Mouse (Mus musculus) intestine, embryonic 14.5 days (tissue): ENCODE data around the gene Lrrc9. TPM values are rescaled to one million over a fixed set of nuclear protein-coding genes. Genes with fewer than 3 reads are reported as not detected.
A peak's percentile ranks its signal among the peaks of the same experiment; 100 is the strongest.

Experiments
- ATAC-seq: fragments of 200-750 bp; cut with Nextera tagmentation; replicated peaks from 2 replicates; pipeline ENCODE4 v1.8.0; 2017; ENCODE audit warnings: low read depth, moderate number of reproducible peaks, moderate TSS enrichment, moderate library complexity; ENCODE audit not compliant: low FRiP score, low TSS enrichment
- DNase-seq: peaks from one replicate; pipeline ENCODE4 v3.0.0-alpha.2; 2018; ENCODE audit warnings: low spot score
- H3K27ac ChIP-seq: fragments of 300-500 bp; sonication (generic); 2 replicates; pipeline ENCODE4 v1.5.1; 2014; ENCODE audit warnings: low read depth, mild to moderate bottlenecking, control low read depth
- H3K27me3 ChIP-seq: fragments of 300-500 bp; sonication (generic); replicated peaks from 2 replicates; pipeline ENCODE4 v1.6.1; 2014; ENCODE audit warnings: low read length, control low read depth; ENCODE audit not compliant: control insufficient read depth, insufficient read depth
- H3K36me3 ChIP-seq: fragments of 300-500 bp; sonication (generic); 2 replicates; pipeline ENCODE4 v1.6.1; 2014; ENCODE audit warnings: low read length, control low read depth; ENCODE audit not compliant: control insufficient read depth, insufficient read depth
- H3K4me1 ChIP-seq: fragments of 300-500 bp; sonication (generic); replicated peaks from 2 replicates; pipeline ENCODE4 v1.6.1; 2014; ENCODE audit warnings: low read length, control low read depth, mixed read lengths; ENCODE audit not compliant: control insufficient read depth, insufficient read depth
- H3K4me2 ChIP-seq: fragments of 300-500 bp; sonication (generic); 2 replicates; pipeline ENCODE4 v1.6.1; 2014; ENCODE audit warnings: low read length
- H3K4me3 ChIP-seq: fragments of 300-500 bp; sonication (generic); 2 replicates; pipeline ENCODE4 v1.5.1; 2014; ENCODE audit warnings: low read depth, low read length, control low read depth, mixed read lengths
- H3K9ac ChIP-seq: fragments of 300-500 bp; sonication (generic); 2 replicates; pipeline ENCODE4 v1.6.1; 2014; ENCODE audit warnings: mild to moderate bottlenecking, low read length
- H3K9me3 ChIP-seq: fragments of 300-500 bp; sonication (generic); 2 replicates; pipeline ENCODE4 v1.6.1; 2016; ENCODE audit warnings: low read length, control low read depth; ENCODE audit not compliant: control insufficient read depth
- WGBS: fragments of 180-500 bp; shearing (Covaris S2); extraction: QIAGEN DNeasy Blood & Tissue Kit; methylation state at CpG from one replicate; pipeline ENCODE4 v1.1.7; 2014; 5-methylcytosine and 5-hydroxymethylcytosine counted together
- polyA plus RNA-seq: library from polyadenylated mRNA; unstranded; fragments of >200 nt; fragmentation: Nextera tagmentation; extraction: Ambion mirVana; gene quantifications from 2 replicates; pipeline ENCODE4 v1.2.1, GENCODE M21; 2014

Lrrc9 gene
- polyA plus RNA-seq, 1 experiment from 2014 or later, result 0.83 TPM

- Histone ChIP-seq H3K9me3 (no peaks in the 10 kb centered on the region), H3K4me3 (no peak overlapping the region), H3K9ac (no peak overlapping the region), H3K36me3 (no peaks in the 10 kb centered on the region), H3K4me2 (no peak overlapping the region), H3K27me3 (no peaks in the 10 kb centered on the region), H3K4me1 (no peaks in the 10 kb centered on the region), H3K27ac (no peak overlapping the region)
- WGBS, result 52% methylated on average over 5 of the region's 5 CpGs
- ATAC-seq (no peak), DNase-seq (peak; percentile 79)
These were observed 20.3 kb downstream of the Lrrc9 start for GRCm38 (mm10) chr12:72461894-72462530.

DNA sequence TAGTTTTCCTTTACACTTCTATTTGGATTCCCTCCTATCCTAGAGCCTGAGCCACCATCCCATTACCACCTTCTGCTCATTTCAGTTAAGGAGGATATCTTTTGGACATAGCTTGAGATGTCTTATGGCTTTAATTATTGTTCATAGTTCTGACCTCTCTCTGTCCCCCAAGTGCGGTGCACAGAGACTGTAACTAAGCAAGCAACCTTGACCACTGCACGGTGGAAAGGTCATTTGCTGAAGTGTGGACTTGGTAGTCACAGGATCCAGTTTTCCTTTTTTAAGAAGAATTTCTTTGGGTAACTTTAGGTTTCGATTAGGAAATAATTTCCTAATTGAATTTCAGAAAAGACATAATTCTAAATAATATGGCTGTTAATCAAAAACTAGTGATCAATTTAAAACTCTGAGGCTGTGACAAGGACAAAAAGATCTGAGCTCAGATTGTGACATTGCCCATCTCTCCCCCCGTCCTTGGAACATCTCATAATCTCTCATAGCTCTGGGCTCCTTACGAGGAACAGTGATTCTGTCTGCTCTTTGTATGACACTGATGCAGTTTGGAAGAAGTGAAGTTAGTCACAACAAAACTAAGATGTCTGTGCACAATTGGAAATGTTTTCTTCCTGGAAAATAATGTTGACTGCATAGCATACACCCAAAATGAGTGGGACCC is 24.3 kb downstream of the Lrrc9 start:
- no peak overlapping the region for H3K4me3 ChIP-seq
- H3K9ac ChIP-seq, result no peak overlapping the region
- H3K27ac ChIP-seq, result no peak overlapping the region
- H3K9me3 ChIP-seq, result no peaks in the 10 kb centered on the region
- ATAC-seq, result no peak
- no peak overlapping the region for H3K4me2 ChIP-seq
- H3K36me3 ChIP-seq, result no peaks in the 10 kb centered on the region
- no peaks in the 10 kb centered on the region for H3K27me3 ChIP-seq
- no peak for DNase-seq
- 86% methylated on average over 5 of the region's 5 CpGs for WGBS
- no peaks in the 10 kb centered on the region for H3K4me1 ChIP-seq

GRCm38 (mm10) chr12:72467269-72467668 is 25.6 kb downstream of the Lrrc9 start:
- 96% methylated on average over 1 of the region's 1 CpGs for WGBS
- DNase-seq (no peak), ATAC-seq (no peak)
- Histone ChIP-seq H3K4me1 (no peaks in the 10 kb centered on the region), H3K27me3 (no peaks in the 10 kb centered on the region), H3K4me3 (no peak overlapping the region), H3K27ac (no peak overlapping the region), H3K4me2 (no peak overlapping the region), H3K9me3 (no peaks in the 10 kb centered on the region), H3K9ac (no peak overlapping the region), H3K36me3 (no peaks in the 10 kb centered on the region)

- no peaks in the 10 kb centered on the region for H3K36me3 ChIP-seq
- H3K9ac ChIP-seq, result no peak overlapping the region
- H3K9me3 ChIP-seq, result no peaks in the 10 kb centered on the region
- 97% methylated on average over 4 of the region's 4 CpGs for WGBS
- no peaks in the 10 kb centered on the region for H3K27me3 ChIP-seq
- DNase-seq, result no peak
- no peak overlapping the region for H3K4me2 ChIP-seq
- no peak overlapping the region for H3K4me3 ChIP-seq
- no peak for ATAC-seq
- H3K4me1 ChIP-seq, result no peaks in the 10 kb centered on the region
- no peak overlapping the region for H3K27ac ChIP-seq
These were observed 26.1 kb downstream of the Lrrc9 start for GRCm38 (mm10) chr12:72467789-72468188.

DNA sequence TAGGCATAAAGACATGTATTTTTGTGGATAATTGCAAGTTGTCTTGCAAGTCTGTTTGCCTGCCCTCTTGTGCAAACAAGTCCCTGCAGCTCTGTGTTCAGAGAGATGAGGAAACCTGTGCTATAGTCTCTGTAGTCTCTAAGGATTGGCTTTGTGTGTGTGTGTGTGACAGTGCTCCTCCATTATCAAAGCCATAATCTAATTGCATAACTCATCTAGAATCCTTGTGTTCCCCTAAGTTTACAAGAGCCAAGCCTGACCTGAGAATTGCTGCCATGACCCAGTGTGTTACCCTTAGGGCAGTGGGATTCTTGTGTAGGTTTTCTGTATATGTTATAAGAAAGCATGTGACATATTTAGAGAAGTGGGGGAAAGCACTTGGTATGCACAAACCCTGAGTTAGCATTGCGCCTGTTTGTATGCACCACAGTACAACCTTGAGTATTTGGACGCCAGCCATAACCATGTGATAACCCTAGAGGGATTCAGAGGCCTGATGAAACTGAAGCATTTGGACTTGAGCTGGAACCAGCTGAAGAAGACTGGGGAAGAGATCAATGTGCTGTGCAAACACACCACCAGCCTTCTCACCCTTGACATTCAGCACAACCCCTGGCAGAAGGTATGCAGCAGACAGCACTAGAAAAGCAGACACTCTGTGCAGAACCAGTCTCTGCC is 35.2 kb downstream of the Lrrc9 start:
- Histone ChIP-seq H3K27me3 (no peaks in the 10 kb centered on the region), H3K9ac (no peak overlapping the region), H3K9me3 (no peaks in the 10 kb centered on the region), H3K4me1 (no peaks in the 10 kb centered on the region), H3K4me3 (no peak overlapping the region), H3K36me3 (no peaks in the 10 kb centered on the region), H3K4me2 (no peak overlapping the region), H3K27ac (no peak overlapping the region)
- 80% methylated on average over 2 of the region's 2 CpGs for WGBS
- no peak for ATAC-seq
- no peak for DNase-seq

DNA sequence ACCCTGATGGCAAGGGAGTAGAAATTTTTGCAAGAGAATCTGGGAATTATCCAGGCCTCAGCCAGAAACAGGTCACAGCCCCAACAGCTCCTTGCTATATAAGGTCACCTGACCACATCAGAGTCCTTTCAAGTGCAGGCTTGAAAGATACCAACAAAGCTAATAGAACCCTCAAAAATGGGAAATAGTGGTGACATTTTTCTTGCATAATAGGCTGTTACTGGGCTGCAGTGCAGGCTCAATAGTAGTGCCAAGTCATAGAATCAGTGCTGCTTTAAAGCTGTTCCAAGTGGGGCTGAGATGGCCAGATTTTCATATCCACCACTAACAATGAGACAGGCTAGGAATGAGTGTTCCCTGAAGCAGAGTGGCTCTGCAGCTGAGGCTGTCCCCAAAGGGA is 40.6 kb downstream of the Lrrc9 start:
- Histone ChIP-seq H3K4me3 (no peak overlapping the region), H3K4me2 (no peak overlapping the region), H3K27ac (no peak overlapping the region), H3K9ac (no peak overlapping the region), H3K27me3 (no peaks in the 10 kb centered on the region), H3K4me1 (no peaks in the 10 kb centered on the region), H3K9me3 (no peaks in the 10 kb centered on the region), H3K36me3 (no peaks in the 10 kb centered on the region)
- ATAC-seq (no peak), DNase-seq (no peak)

GRCm38 (mm10) chr12:72484872-72485271 is 43.2 kb downstream of the Lrrc9 start:
- no peak overlapping the region for H3K9ac ChIP-seq
- H3K36me3 ChIP-seq, result no peaks in the 10 kb centered on the region
- H3K4me1 ChIP-seq, result no peaks in the 10 kb centered on the region
- H3K27ac ChIP-seq, result no peak overlapping the region
- H3K27me3 ChIP-seq, result no peaks in the 10 kb centered on the region
- no peak overlapping the region for H3K4me3 ChIP-seq
- DNase-seq (no peak), ATAC-seq (no peak)
- H3K4me2 ChIP-seq, result no peak overlapping the region
- H3K9me3 ChIP-seq, result no peaks in the 10 kb centered on the region

- WGBS, result 55% methylated on average over 3 of the region's 3 CpGs
- no peak for DNase-seq
- Histone ChIP-seq H3K27ac (no peak overlapping the region), H3K9ac (no peak overlapping the region), H3K4me1 (no peaks in the 10 kb centered on the region), H3K27me3 (no peaks in the 10 kb centered on the region), H3K36me3 (no peaks in the 10 kb centered on the region), H3K4me2 (no peak overlapping the region), H3K9me3 (no peaks in the 10 kb centered on the region), H3K4me3 (no peak overlapping the region)
- ATAC-seq, result no peak
These were observed 45.8 kb downstream of the Lrrc9 start for GRCm38 (mm10) chr12:72487498-72487897.

DNA sequence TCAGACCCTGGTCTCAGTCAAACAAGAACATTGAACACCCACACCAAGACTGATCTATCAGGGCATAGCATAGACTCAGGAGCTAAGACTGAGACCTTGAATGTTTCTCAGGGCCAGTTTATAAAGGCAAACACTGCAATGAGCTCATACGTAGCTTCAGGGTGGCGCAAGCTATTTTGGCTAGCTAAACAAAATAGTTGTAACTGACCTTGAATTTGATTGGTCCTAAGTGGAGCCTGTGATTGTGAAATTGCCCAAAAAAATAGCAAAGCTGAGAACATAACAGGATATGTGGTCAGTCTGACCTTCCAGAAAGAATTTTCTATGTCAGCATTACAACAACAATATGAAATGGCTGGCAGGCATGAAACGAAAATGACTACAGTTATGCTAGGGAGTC is 48.3 kb downstream of the Lrrc9 start:
- WGBS, result 84% methylated on average over 3 of the region's 3 CpGs
- H3K27ac ChIP-seq, result no peak overlapping the region
- H3K36me3 ChIP-seq, result no peaks in the 10 kb centered on the region
- DNase-seq, result no peak
- ATAC-seq, result no peak
- H3K27me3 ChIP-seq, result no peaks in the 10 kb centered on the region
- no peak overlapping the region for H3K4me3 ChIP-seq
- H3K4me1 ChIP-seq, result no peaks in the 10 kb centered on the region
- no peak overlapping the region for H3K4me2 ChIP-seq
- H3K9me3 ChIP-seq, result no peaks in the 10 kb centered on the region
- H3K9ac ChIP-seq, result no peak overlapping the region
